Mouse (Mus musculus): ENCODE measurements around the gene Stpg2.
"Not testable (repeated sequence)": the region's sequence is repeated elsewhere in the genome, so short reads cannot be mapped to it uniquely, and the experiment has no call there.

The Stpg2 gene

GRCm38 (mm10) chr3:139495939-139496338, 290.4 kb downstream of the Stpg2 start:
- no peak for DNase-seq

- no peak for DNase-seq
Observed at GRCm38 (mm10) chr3:139502216-139502615, 296.7 kb downstream of the Stpg2 start.

GRCm38 (mm10) chr3:139509275-139509985, 303.9 kb downstream of the Stpg2 start:
- peak; percentile 15 for DNase-seq

- DNase-seq, result no peak
Observed at GRCm38 (mm10) chr3:139578496-139578895, 373.0 kb downstream of the Stpg2 start.

- DNase-seq, result no peak
Observed at GRCm38 (mm10) chr3:139581298-139581697, 375.8 kb downstream of the Stpg2 start.

GRCm38 (mm10) chr3:139599508-139599907, 394.0 kb downstream of the Stpg2 start:
- DNase-seq, result no peak

- not testable (repeated sequence) for DNase-seq
Observed at GRCm38 (mm10) chr3:139608267-139608666, 402.8 kb downstream of the Stpg2 start.

GRCm38 (mm10) chr3:139614641-139615040, 409.1 kb downstream of the Stpg2 start:
- no peak for DNase-seq

GRCm38 (mm10) chr3:139615791-139616190, 410.3 kb downstream of the Stpg2 start:
- no peak for DNase-seq

GRCm38 (mm10) chr3:139637887-139638286, 432.4 kb downstream of the Stpg2 start:
- DNase-seq, result no peak

GRCm38 (mm10) chr3:139651505-139651904, 446.0 kb downstream of the Stpg2 start:
- DNase-seq, result no peak

GRCm38 (mm10) chr3:139659416-139659815, 453.9 kb downstream of the Stpg2 start:
- no peak for DNase-seq

GRCm38 (mm10) chr3:139662241-139662640, 456.7 kb downstream of the Stpg2 start:
- no peak for DNase-seq

GRCm38 (mm10) chr3:139663712-139664245, 458.3 kb downstream of the Stpg2 start:
- DNase-seq, result no peak

GRCm38 (mm10) chr3:139665047-139665446, 459.6 kb downstream of the Stpg2 start:
- no peak for DNase-seq

- no peak for DNase-seq
Observed at GRCm38 (mm10) chr3:139676192-139676591, 470.7 kb downstream of the Stpg2 start.

GRCm38 (mm10) chr3:139676723-139677122, 471.2 kb downstream of the Stpg2 start:
- DNase-seq, result no peak

GRCm38 (mm10) chr3:139704238-139704637, 498.7 kb downstream of the Stpg2 start:
- DNase-seq, result not testable (repeated sequence)

- DNase-seq, result not testable (repeated sequence)
Observed at GRCm38 (mm10) chr3:139707396-139707795, 501.9 kb downstream of the Stpg2 start.

- DNase-seq, result peak; percentile 4
Observed at GRCm38 (mm10) chr3:139709794-139710193, 504.3 kb downstream of the Stpg2 start.

GRCm38 (mm10) chr3:139728751-139729150, 523.3 kb downstream of the Stpg2 start:
- no peak for DNase-seq

GRCm38 (mm10) chr3:139729248-139729647, 523.8 kb downstream of the Stpg2 start:
- DNase-seq, result no peak

GRCm38 (mm10) chr3:139733156-139733555, 527.7 kb downstream of the Stpg2 start:
- no peak for DNase-seq

GRCm38 (mm10) chr3:139739388-139739787, 533.9 kb downstream of the Stpg2 start:
- no peak for DNase-seq
